Mouse (Mus musculus): ENCODE data around the gene Jag2.

DNA sequence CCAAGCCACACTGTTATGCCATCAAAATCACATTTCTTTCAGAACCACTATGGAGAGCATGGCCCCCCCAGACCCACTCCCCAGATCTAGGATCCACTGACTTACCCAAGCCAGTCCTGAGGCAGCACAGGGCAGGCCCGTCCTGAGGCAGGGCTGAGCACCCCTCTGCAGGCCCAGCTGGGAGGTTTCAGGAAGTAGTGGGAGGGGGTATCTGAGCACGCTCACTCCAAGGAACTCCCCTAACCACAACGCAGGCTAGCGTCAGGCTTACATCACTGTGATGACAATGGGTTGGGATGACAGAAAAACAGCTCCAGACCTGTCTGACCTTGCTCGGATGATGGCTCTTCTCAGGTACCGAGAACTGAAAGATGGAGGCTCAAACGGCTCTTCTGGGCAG lies 68.8 kb downstream of the Jag2 start:
- TF ChIP-seq EP300 (IDR thresholded peaks at IDR 0.05; ENCODE audit: low read depth) (no peak), CTCF (IDR thresholded peaks at IDR 0.05; ENCODE audit: low read depth) (no peak)
